Mouse (Mus musculus) limb, embryonic 13.5 days (tissue): ENCODE measurements around the gene Fhdc1. TPM values are rescaled to one million over a fixed set of nuclear protein-coding genes. Genes with fewer than 3 reads are reported as not detected.

Source experiments
- ATAC-seq: fragments of 200-750 bp; cut with Nextera tagmentation; 2 replicates; pipeline ENCODE4 v1.8.0; 2017; ENCODE audit warnings: low read depth, moderate number of reproducible peaks, moderate TSS enrichment; ENCODE audit not compliant: low FRiP score
- H3K27ac ChIP-seq: fragments of 300-500 bp; sonication (generic); 2 replicates; pipeline ENCODE4 v1.5.1; 2015; ENCODE audit warnings: inconsistent platforms, mild to moderate bottlenecking, moderate library complexity
- H3K27me3 ChIP-seq: fragments of 300-500 bp; sonication (generic); 2 replicates; pipeline ENCODE4 v1.6.1; 2015; ENCODE audit warnings: mild to moderate bottlenecking, inconsistent platforms
- H3K36me3 ChIP-seq: fragments of 300-500 bp; sonication (generic); 2 replicates; pipeline ENCODE4 v1.6.1; 2015; ENCODE audit warnings: inconsistent platforms, mild to moderate bottlenecking, moderate library complexity
- H3K4me1 ChIP-seq: fragments of 300-500 bp; sonication (generic); 2 replicates; pipeline ENCODE4 v1.6.1; 2015; ENCODE audit warnings: inconsistent platforms
- H3K4me2 ChIP-seq: fragments of 300-500 bp; sonication (generic); replicated peaks from 2 replicates; pipeline ENCODE4 v1.6.1; 2015; ENCODE audit warnings: inconsistent platforms, mild to moderate bottlenecking, moderate library complexity
- H3K4me3 ChIP-seq: fragments of 300-500 bp; sonication (generic); 2 replicates; pipeline ENCODE4 v1.5.1; 2015; ENCODE audit warnings: moderate library complexity, mild to moderate bottlenecking, inconsistent platforms
- H3K9ac ChIP-seq: fragments of 300-500 bp; sonication (generic); 2 replicates; pipeline ENCODE4 v1.6.1; 2015; ENCODE audit warnings: mild to moderate bottlenecking, inconsistent platforms
- H3K9me3 ChIP-seq: fragments of 300-500 bp; sonication (generic); 2 replicates; pipeline ENCODE4 v1.6.1; 2016; ENCODE audit warnings: inconsistent platforms
- WGBS: fragments of 180-500 bp; shearing (Covaris S2); methylation state at CpG from one replicate; pipeline ENCODE4 v1.1.7; 2015; 5-methylcytosine and 5-hydroxymethylcytosine counted together
- polyA plus RNA-seq: library from polyadenylated mRNA; unstranded; fragments of >200 nt; fragmentation: Nextera tagmentation; extraction: Ambion mirVana; gene quantifications from 2 replicates; pipeline ENCODE4 v1.2.1, GENCODE M21; 2015

Gene Fhdc1
- polyA plus RNA-seq, 1 experiment from 2014 or later: 6.2 TPM

GRCm38 (mm10) chr3:84488716-84489115 lies 8.5 kb upstream of the Fhdc1 start:
- 68% methylated on average over 6 of the region's 6 CpGs for WGBS
- Histone ChIP-seq H3K4me2 (no peak overlapping the region), H3K36me3 (peaks cover 9% of the 10 kb centered on the region), H3K4me3 (no peak overlapping the region), H3K27ac (no peak overlapping the region), H3K27me3 (no peaks in the 10 kb centered on the region), H3K9ac (no peak overlapping the region), H3K4me1 (no peaks in the 10 kb centered on the region), H3K9me3 (no peaks in the 10 kb centered on the region)
- ATAC-seq: no peak

GRCm38 (mm10) chr3:84484891-84485290 lies 4.7 kb upstream of the Fhdc1 start:
- H3K36me3 ChIP-seq: no peaks in the 10 kb centered on the region
- H3K27ac ChIP-seq: no peak overlapping the region
- H3K9me3 ChIP-seq: no peaks in the 10 kb centered on the region
- ATAC-seq: no peak
- 53% methylated on average over 3 of the region's 3 CpGs for WGBS
- peaks cover 6% of the 10 kb centered on the region for H3K4me1 ChIP-seq
- no peak overlapping the region for H3K4me2 ChIP-seq
- no peak overlapping the region for H3K4me3 ChIP-seq
- peaks cover 29% of the 10 kb centered on the region for H3K27me3 ChIP-seq
- no peak overlapping the region for H3K9ac ChIP-seq

GRCm38 (mm10) chr3:84484333-84484732 lies 4.1 kb upstream of the Fhdc1 start:
- Histone ChIP-seq H3K9ac (no peak overlapping the region), H3K4me3 (no peak overlapping the region), H3K27me3 (peaks cover 34% of the 10 kb centered on the region), H3K9me3 (no peaks in the 10 kb centered on the region), H3K4me1 (peaks cover 12% of the 10 kb centered on the region), H3K4me2 (no peak overlapping the region), H3K27ac (no peak overlapping the region), H3K36me3 (no peaks in the 10 kb centered on the region)
- WGBS: 63% methylated on average over 4 of the region's 4 CpGs
- no peak for ATAC-seq

- ATAC-seq: no peak
- H3K4me2 ChIP-seq: no peak overlapping the region
- 78% methylated on average over 6 of the region's 6 CpGs for WGBS
These were observed 1.9 kb upstream of the Fhdc1 start for GRCm38 (mm10) chr3:84482121-84482520.

DNA sequence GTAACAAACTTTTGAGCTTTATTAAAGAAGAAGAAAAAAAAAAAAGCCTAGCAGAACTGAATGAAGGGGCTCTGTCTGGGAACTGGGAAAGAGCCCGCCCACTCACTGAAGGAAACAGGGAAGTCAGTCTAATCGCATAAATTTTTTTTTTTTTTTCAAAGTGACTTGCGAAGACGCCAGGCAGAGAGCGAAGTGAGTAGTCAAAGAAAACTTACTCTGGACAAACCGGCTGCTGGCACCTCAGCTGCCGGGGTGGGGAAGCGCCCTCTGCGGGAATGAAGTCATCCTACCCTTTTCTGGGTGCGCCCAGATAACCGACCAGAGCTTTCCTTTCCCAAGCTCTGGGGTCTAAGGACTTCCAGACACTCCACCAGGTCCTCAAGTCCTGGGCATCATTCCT lies 875 bp upstream of the Fhdc1 start:
- H3K4me1 ChIP-seq: peaks cover 23% of the 10 kb centered on the region
- H3K36me3 ChIP-seq: no peaks in the 10 kb centered on the region
- peak overlapping the region; percentile 99 for H3K4me2 ChIP-seq
- H3K9me3 ChIP-seq: no peaks in the 10 kb centered on the region
- H3K27me3 ChIP-seq: peaks cover 65% of the 10 kb centered on the region
- WGBS: 2% methylated on average over 11 of the region's 11 CpGs
- ATAC-seq: no peak
- H3K27ac ChIP-seq: no peak overlapping the region
- H3K9ac ChIP-seq: no peak overlapping the region
- peak overlapping the region; percentile 68 for H3K4me3 ChIP-seq

More at GRCm38 (mm10) chr3:84482121-84482520, 1.9 kb upstream of the Fhdc1 start:
- Histone ChIP-seq H3K27ac (no peak overlapping the region), H3K9ac (no peak overlapping the region), H3K27me3 (peaks cover 56% of the 10 kb centered on the region), H3K4me1 (peaks cover 23% of the 10 kb centered on the region), H3K9me3 (no peaks in the 10 kb centered on the region), H3K4me3 (no peak overlapping the region), H3K36me3 (no peaks in the 10 kb centered on the region)

- H3K36me3 ChIP-seq: no peaks in the 10 kb centered on the region
- H3K4me1 ChIP-seq: peaks cover 36% of the 10 kb centered on the region
- H3K4me3 ChIP-seq: peak overlapping the region; percentile 68
- H3K27ac ChIP-seq: no peak overlapping the region
- peak; percentile 42; the same call in 1 of the 2 replicates for ATAC-seq
- WGBS: under 1% methylated on average over 61 of the region's 61 CpGs
- peak overlapping the region; percentile 99 for H3K4me2 ChIP-seq
- peaks cover 65% of the 10 kb centered on the region for H3K27me3 ChIP-seq
- H3K9me3 ChIP-seq: no peaks in the 10 kb centered on the region
- peak overlapping the region; percentile 75 for H3K9ac ChIP-seq
These were observed 780 bp downstream of the Fhdc1 start for GRCm38 (mm10) chr3:84479293-84480005.

GRCm38 (mm10) chr3:84478896-84479292 lies 1.3 kb downstream of the Fhdc1 start:
- peaks cover 65% of the 10 kb centered on the region for H3K27me3 ChIP-seq
- H3K9ac ChIP-seq: peak overlapping the region; percentile 75
- no peak for ATAC-seq
- H3K9me3 ChIP-seq: no peaks in the 10 kb centered on the region
- H3K4me1 ChIP-seq: peaks cover 42% of the 10 kb centered on the region
- peak overlapping the region; percentile 99 for H3K4me2 ChIP-seq
- no peak overlapping the region for H3K27ac ChIP-seq
- no peaks in the 10 kb centered on the region for H3K36me3 ChIP-seq
- peak overlapping the region; percentile 68 for H3K4me3 ChIP-seq
- 2% methylated on average over 12 of the region's 12 CpGs for WGBS

DNA sequence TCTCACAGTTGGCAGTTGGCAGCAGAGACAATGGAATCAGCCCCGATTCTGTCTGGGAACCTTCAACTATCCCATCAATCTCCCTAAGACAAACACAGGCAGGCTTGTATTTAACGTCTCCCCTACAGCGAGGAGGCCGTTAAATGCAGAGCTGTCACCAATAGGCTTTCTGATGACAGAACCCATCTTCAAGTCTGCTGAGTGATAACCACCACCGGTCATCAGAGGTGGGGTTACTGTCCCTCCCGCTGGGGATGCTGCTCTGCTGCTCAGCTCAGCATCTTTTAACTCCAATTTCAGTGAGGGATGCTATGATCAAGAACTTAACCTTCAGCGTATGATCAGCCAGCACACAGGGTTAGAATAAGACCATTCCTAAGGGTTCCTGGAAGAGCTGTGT lies 2.0 kb downstream of the Fhdc1 start:
- Histone ChIP-seq H3K4me1 (peaks cover 49% of the 10 kb centered on the region), H3K9ac (no peak overlapping the region), H3K36me3 (no peaks in the 10 kb centered on the region), H3K4me3 (peak overlapping the region; percentile 68; the same call in 1 of the 2 replicates), H3K4me2 (peak overlapping the region; percentile 99), H3K27me3 (peaks cover 68% of the 10 kb centered on the region), H3K27ac (no peak overlapping the region), H3K9me3 (no peaks in the 10 kb centered on the region)
- no peak for ATAC-seq
- WGBS: 8% methylated on average over 7 of the region's 7 CpGs

- Histone ChIP-seq H3K27me3 (peaks cover 62% of the 10 kb centered on the region), H3K4me1 (peaks cover 56% of the 10 kb centered on the region), H3K36me3 (no peaks in the 10 kb centered on the region), H3K9me3 (no peaks in the 10 kb centered on the region), H3K4me3 (no peak overlapping the region), H3K4me2 (no peak overlapping the region), H3K27ac (no peak overlapping the region), H3K9ac (no peak overlapping the region)
- 82% methylated on average over 1 of the region's 1 CpGs for WGBS
- ATAC-seq: no peak
These were observed 2.7 kb downstream of the Fhdc1 start for GRCm38 (mm10) chr3:84477498-84477897.

- no peak for ATAC-seq
- no peak overlapping the region for H3K4me3 ChIP-seq
- no peak overlapping the region for H3K4me2 ChIP-seq
- H3K36me3 ChIP-seq: no peaks in the 10 kb centered on the region; the same call in 1 of the 2 replicates
- H3K9ac ChIP-seq: no peak overlapping the region
- peaks cover 52% of the 10 kb centered on the region for H3K4me1 ChIP-seq
- H3K27ac ChIP-seq: no peak overlapping the region
- peaks cover 41% of the 10 kb centered on the region for H3K27me3 ChIP-seq
- WGBS: 81% methylated on average over 12 of the region's 12 CpGs
- H3K9me3 ChIP-seq: no peaks in the 10 kb centered on the region
These were observed 5.1 kb downstream of the Fhdc1 start for GRCm38 (mm10) chr3:84474981-84475775.

- Histone ChIP-seq H3K9me3 (no peaks in the 10 kb centered on the region), H3K36me3 (peaks cover 2% of the 10 kb centered on the region; the same call in 1 of the 2 replicates), H3K4me2 (no peak overlapping the region), H3K4me3 (no peak overlapping the region), H3K27ac (no peak overlapping the region), H3K4me1 (peaks cover 47% of the 10 kb centered on the region), H3K27me3 (peaks cover 34% of the 10 kb centered on the region), H3K9ac (no peak overlapping the region)
- WGBS: 62% methylated on average over 6 of the region's 6 CpGs
- no peak for ATAC-seq
These were observed 5.8 kb downstream of the Fhdc1 start for GRCm38 (mm10) chr3:84474398-84474797.

GRCm38 (mm10) chr3:84472955-84473354 lies 7.3 kb downstream of the Fhdc1 start:
- Histone ChIP-seq H3K27ac (no peak overlapping the region), H3K9ac (no peak overlapping the region), H3K4me1 (peaks cover 34% of the 10 kb centered on the region), H3K4me2 (peak overlapping the region; percentile 2; the same call in 1 of the 2 replicates), H3K9me3 (no peaks in the 10 kb centered on the region), H3K27me3 (peaks cover 23% of the 10 kb centered on the region), H3K36me3 (peaks cover 2% of the 10 kb centered on the region; the same call in 1 of the 2 replicates), H3K4me3 (no peak overlapping the region)
- ATAC-seq: no peak
- 47% methylated on average over 5 of the region's 5 CpGs for WGBS
